Mouse (Mus musculus) ovary, postnatal 14 days (tissue): Measurements from ENCODE around the gene Cox6b2.
"Not testable (repeated sequence)": the region's sequence is repeated elsewhere in the genome, so short reads cannot be mapped to it uniquely, and the experiment has no call there.

Source experiments
- DNase-seq: peaks from one replicate; pipeline ENCODE4 v3.0.0; 2022; ENCODE audit warnings: low spot score

Cox6b2 gene

DNA sequence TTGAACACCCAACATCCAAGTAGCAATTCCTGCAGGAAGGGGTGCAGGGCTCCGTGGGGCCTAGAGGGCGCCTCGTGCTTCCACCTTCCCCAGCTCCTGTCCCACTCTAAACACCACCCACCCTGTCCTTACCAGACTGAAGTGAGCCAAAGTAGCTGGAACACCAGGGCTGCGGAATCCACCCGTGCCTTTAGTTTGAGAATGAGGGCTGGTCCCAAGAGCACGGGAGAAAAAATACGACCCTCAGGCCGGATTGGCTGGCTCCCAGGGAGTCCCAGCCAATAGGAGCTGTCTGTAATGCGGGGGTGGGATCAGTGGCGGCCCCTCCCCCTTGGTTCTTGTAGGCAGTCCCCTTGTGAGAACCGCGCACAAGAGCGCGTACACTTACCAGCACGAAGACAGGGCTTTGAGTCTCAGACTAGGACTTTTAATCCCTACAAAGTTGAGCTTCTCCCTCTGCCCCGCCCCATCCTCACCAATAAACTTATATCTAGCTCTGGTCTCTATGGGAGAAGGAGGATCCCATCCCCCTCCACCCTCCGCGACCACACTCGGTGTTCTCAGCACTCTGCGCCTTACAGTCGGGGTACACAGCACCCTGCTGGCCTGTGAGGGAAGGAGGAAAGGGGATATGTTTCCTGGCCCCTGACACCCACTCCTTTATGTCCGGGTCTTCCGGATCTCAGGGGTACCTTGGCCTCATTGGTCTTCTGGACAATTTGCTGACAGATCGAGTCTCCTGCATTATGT lies at the start of gene Cox6b2:
Gene Cox6b2, minus strand, starts transcription at position 274 of the 750 bp plus-strand sequence.
- DNase-seq = peak; percentile 72

DNA sequence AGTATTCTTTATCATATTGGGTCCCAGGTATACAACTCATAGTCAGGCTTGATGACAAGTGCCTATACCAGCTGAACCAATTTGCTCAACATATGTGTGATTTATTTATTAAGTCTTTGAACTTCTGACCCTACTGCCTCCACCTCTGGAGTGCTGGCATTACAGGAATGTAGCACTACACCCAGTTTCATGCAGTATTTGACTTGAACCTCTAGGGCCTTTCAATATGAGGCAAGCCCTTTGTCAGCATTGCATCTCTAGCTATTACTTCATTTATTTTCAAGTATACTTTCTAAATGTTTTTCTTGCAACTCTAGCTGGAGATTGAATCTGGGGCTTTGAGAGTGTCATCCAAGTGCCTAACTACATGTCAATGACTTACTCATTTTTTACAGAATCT lies 49.4 kb upstream of the Cox6b2 start:
- DNase-seq = no peak

DNA sequence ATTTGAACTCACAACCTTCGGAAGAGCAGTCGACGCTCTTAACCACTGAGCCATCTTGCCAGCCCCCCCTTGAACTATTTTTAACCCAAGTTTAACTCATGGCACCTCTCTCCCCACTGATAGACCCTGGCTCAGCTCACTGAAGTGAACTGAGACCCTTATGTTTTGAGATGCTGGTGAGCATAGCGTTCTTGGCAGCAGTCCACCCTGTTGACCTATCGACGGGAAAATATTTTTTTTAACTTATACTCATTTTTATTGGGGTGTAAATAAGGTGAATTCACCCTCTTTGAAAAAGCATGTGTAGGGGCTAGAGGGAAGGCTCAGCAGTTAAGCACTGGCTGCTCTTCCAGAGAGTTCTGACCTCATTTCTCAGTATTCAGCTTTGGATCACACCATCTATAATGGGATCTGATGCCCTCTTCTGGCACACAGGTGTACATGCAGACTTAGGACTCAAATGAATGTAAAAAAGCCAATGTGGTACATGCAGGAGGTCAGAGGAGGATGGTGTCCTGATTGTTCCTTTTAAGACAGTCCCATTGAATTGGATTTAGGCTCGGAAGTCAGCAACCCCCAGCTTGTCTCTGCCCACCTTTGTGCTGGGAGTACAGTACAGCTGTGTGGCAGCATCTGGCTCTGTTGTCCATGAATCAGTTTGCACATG lies 43.0 kb upstream of the Cox6b2 start:
- DNase-seq = no peak

DNA sequence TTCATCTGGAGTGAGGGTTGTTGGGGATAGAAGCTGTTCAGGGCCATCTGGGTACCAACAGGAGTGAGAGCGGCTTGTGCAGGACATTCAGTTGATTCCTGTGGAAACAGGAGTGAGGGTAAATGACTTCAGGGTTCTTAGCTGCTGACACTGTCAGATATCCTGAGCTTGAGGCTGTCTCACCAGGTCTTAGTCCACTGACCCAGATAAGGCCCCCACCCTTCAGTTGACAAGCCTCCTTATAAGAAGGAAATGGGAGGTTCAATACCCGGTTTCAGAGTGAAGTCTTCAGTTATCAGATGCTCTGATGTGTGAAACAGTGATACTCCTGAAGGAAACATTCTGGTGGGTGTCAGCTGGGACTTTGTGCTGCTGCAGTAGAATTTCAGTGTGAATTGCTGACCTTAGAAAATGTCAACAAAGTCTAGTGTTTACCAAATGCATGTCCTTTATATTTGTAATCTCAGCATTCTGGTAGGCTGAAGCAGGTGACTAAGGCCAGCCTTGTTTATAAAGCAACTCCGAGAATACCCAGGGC lies 41.8 kb upstream of the Cox6b2 start:
- DNase-seq = no peak

DNA sequence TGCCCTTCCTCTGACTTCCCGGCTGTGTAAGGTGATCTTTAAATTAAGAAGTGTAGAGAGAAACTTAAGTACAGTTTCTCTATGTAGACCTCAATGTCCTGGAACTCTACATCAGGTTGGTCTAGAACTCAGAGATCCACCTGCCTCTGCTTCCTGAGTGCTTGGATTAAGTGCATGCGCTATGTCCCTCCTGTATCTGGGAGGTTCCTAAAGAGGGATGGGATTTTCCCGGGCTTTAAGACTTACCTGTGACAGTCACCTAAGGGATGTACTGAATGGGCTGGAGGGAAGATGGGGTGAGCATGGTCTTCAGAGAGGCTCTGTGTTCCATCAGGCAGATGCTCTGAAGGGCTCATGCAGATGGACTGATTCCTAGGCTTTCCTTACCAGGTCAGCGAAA lies 40.8 kb upstream of the Cox6b2 start:
- DNase-seq = no peak

DNA sequence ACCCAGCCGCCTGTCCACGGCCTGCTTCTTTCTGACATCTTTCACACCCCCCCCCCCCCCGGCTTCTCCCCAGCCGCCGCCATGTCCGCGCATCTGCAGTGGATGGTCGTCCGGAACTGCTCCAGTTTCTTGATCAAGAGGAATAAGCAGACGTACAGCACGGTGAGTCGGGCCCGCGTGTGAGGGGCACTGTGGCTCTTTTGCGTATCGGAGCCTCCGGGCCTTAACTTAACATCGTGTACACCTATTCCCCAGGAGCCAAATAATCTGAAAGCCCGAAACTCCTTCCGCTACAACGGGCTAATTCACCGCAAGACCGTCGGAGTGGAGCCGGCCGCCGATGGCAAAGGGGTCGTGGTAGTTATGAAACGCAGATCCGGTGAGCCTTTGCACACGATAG lies 40.4 kb upstream of the Cox6b2 start:
- DNase-seq = not testable (repeated sequence)

DNA sequence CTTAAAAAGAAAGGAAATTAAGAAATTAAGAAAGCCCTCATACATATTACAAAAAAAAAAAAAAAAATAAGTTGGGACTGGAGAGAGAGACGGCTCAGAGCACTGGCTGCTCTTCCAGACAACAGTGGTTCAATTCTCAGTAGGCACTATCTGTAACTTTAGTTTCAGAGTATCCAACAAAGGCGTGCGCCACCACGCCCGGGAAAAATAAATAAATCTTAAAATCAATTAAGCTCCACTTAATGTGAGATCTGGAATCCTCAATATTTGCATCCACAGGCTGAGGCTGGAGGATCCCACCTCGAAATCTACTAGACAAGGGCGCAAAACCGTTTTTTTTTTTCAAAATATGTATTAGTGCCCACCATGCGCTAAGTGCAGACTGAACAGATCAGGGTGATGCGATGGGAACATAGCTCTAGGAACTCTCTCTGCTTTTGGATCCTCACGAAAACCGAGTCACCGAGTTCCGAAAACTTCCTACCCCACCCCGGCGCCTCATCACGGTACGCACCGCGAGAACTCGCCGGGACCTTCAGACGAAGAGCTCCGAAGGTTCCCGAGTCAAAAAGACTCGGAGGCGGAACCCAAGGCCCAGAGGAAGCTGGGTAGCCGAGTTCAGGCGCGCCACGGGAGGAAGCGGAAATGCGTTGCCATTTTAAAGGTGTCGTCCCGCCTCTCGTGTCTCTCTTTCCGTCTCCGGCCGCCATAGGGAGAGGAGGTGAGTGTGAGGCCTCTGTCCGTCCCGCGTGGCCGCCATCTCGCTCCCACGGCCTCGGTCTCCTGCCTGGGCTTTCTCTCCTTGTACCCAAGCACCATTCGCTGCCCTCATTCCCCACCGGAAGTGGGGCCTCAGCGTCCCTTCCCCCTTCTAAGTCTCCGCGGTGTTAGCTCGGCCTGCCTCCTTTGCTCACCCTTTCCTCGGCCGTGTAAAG lies 39.7 kb upstream of the Cox6b2 start, which contains the start of gene Rpl28:
Gene Rpl28, plus strand, starts transcription at position 597 of the 935 bp plus-strand sequence.
- DNase-seq = peak; percentile 91

DNA sequence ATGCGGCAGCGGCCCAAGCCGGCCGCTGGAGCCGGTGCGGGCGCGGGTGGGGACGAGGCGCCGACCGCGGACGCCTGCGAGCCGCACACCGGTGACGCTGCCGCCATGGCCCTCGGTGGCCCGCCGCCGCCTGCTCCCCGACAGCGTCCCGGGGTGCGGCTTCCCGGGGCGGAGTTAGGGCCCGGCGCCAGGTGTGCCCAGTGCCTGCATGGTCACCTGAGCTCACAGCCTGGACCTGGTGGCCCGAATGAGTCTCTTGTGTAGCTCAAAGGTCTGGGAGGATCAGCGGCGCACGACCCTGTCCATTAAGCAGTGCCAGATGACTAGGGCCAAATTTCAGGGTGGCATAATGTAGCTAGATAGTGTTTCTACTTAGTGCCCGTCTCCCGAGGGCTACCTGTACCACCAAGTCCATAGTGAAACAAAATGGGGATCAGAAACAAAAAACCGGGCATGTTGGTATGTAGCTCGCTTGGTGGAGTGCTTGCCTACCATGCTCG lies 36.6 kb upstream of the Cox6b2 start, which contains the start of gene Tmem238:
Gene Tmem238, minus strand, starts transcription at position 221 of the 500 bp plus-strand sequence.
- peak; percentile 48 for DNase-seq

DNA sequence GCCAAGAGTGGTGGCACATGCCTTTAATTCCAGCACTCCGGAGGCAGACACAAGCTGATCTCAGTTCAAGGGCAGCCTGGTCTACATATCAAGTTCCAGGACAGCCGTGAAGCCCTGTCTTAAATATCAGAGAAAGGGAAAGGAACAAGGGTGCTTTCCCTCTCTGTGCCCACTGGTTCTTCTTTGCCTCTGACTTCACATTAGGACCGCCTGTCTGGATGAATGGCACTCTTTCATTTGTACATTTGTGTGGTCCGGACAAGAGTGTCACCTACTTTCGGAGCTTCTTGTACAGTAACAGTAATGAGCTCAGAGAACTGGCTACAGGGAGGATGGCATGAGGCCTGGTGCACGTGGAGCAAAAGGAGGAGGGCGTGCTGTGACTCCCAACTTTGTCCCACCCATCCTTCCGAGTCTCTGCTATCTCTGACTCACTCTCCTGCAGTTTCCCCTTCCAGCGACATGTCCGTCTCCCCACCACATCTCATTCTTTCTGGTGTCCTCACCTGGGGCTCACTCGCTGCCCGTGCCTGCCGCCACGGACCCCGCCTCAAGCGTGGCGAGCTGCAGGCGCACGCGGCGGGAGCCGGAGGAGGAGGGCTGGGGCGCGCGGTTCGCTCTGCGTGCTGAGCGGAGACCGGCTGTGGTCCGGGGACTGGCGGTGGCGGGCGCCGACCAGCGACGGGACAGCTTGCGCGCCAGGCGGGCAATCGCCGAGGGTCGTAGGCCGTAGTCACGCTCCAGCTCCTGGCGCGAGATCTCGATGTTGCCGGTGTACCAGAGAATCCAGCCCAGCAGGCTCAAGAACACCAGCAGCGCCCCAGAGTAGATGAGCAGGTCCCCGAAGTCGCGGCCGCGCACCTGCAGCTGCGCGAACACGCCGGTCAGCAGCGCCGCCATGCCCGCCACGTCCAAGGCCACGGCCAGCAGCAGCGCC lies 35.9 kb upstream of the Cox6b2 start:
- DNase-seq = peak; percentile 46

DNA sequence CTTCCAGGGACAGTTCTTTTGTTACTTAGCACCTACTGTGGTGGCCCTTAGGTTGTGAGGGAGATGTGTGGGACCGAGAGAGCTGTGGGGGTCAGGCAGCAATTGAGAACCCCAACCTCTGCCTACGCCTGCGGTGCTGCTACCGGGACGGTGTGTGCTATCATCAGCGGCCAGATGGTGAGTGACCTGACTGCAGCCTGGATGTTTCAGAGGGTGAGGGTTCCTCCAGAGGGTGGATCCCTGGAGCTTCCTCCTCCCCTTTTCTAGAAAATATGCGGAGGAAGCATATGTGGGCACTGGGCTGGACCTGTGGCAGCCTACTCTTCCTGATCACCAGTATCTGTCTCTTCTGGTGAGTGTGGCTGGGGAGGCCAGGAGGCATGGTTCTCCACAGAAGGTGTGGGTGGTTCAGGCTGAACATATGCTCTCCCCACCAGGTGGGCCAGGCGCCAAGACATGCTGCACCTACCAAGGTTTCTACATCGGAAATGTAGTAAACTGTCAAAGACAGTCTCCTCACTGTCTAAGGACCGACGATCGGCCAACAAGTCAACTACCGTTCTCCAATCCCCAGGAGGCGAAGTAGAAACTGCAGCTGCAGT lies 30.9 kb upstream of the Cox6b2 start:
- no peak for DNase-seq

DNA sequence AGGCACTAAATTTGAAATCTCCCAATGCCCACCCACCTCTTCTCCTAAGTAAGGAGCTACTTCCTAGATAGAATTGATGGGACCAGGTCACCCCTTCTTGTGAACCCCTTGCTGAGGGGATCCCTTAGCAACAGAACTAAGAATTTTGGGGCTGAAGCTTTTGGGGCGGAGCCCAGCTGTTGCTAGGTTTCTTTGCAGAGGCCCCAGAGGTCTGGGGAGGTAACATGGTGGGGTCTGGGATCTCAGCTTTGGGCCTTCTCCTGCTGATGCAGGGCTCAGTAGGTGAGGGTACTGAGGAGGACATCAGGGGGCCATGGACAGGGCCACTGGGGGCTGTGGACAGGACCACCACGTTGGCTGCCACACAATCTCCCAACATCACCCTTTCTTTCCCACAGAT lies 29.9 kb upstream of the Cox6b2 start, which contains the start of the genes Il11 and Tmem190:
Gene Il11, minus strand, starts transcription at position 101 of the 400 bp plus-strand sequence.
Gene Tmem190, plus strand, starts transcription at position 179 of the 400 bp plus-strand sequence.
- no peak for DNase-seq

DNA sequence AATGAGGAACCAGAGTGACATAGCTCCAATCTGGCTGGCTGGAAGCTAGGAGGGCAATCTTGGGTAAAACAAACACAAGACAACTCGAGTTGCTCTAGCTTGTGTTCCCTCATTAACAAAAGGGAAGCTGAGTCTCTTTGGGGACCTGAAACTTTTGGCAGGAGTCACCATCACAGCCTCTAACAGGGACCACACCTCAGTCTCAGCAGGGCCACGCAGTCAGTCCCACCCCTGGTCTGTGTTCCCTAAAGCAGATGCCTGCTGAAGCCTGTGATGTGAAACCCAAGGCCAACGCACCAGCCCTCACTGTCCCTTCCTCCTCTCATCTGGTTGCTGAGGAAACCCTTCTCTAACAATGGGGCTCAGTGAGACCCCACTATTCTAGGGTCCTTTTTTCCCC lies 29.2 kb upstream of the Cox6b2 start:
- no peak for DNase-seq

DNA sequence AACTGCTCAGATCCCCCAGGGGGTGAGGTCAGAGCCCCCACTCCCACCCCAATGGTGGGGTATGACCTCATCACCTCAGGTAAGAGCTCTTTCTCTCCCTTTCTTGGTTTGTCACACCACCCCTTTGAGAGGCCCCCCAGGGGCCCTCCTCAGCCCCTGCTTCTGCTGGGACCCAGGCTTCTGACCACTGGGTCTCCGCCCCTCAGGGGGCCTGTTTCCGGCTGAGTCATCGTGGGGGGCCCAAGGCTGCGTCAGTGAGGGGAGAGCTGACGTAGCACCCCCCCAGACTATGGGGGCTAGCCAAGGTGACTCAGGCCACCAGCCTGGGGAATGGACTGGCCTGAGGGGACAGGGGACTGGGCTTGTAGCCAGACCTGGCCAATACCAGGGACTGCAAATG lies 27.0 kb upstream of the Cox6b2 start:
- no peak for DNase-seq

DNA sequence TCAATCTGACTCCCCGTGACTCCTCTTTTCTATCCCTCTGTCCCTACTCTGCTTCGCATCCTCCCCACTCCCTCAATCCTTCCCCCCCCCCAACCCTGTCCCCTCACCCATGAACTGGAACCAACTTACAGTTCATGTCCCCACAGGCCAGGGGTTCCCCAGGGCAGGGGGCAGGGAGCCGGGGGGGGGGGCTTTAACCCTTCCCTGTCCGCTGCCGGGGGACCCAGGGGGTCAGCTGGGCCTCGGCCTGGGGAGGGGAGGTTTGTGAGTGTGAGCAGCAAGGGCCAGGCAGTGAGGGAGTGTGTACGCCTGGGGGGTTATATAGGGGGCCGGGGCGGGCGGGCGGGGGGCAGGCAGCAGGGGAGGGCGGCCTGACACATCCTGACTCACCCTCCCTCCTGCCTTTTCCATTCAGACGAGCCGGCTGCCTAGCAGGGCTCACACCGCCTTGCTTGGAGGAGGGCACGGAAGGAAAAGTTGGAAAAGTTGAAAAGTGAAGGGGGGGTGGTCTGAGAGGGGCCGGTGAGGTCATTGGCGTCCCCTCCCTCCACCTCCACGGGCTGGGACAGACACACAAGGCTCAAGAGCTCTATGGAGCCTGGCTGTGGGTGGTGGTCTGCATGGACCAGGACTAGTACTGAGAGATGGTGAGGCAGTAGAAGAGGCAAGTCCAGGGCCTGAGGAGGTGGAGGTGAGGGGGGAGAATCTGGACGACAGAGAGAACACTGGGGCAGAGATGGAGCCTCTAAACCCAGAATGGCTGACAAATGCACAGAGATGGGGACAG lies 25.1 kb upstream of the Cox6b2 start:
- DNase-seq = no peak

DNA sequence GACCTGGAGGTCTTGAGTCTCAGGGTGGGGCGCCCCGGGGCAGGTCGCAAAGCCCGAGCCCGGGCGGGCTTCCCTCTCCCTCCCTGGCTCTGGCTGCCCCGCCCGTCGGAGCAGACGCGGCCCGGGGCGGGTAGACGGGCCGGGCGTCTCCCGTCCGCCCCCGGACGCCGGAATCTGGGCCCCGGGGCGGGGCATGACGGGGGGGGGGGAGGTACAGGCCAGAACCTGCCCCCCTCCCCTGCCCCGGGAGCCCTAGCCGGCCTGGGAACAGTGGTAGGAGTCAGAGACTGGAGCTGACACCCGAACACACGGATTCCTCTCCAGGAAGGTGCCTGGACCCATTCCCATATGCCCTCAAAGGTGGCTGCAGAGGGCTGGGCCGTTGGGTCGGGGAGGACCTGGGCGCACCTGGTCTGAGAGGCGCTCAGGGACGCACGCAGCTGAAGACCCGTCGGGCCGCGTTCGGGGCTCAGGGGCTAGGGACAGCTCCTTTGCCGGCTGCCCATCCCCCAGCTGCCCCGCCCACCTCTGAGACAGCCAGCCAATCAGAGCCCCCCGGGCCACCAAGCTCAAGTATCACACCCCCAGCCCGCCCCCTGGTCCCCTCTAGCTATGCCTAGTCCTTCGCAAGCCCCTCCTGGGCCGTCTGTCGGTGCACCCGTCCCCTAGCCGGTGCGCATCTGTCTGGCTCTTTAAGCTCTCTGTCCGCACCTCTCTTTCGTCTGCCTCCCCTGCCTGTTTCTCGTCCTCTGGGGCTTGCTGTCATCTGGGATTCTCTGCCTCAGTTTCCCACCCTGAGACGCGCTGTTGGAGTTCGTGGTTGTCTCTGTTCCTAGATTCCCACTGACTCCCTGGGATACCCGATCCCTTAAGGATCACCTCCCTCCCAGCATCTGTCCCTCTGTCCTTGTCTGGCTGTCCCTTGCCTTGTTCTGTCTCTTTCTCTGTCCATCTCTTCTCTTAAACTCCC lies 24.3 kb upstream of the Cox6b2 start:
- peak; percentile 43 for DNase-seq

DNA sequence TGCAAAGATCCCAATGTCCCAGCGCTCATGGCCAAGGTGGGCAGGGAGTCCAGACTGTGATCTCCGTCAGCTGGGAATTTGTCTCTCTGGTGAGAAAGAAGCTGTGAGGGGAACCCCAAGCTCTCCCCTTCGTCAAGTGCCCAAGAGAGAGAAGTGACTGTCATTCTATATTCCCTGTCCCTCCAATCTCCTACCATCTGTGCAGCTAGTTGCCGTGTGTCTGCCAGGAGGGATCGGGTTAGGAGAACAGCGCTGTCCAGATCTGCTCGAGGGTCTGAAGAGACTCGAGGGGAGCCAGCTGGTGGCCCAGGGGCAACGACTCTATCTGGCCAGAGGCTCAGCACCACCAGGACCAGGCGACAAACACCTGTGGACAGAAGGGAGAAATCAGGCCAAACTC lies 23.2 kb upstream of the Cox6b2 start:
- DNase-seq = no peak

DNA sequence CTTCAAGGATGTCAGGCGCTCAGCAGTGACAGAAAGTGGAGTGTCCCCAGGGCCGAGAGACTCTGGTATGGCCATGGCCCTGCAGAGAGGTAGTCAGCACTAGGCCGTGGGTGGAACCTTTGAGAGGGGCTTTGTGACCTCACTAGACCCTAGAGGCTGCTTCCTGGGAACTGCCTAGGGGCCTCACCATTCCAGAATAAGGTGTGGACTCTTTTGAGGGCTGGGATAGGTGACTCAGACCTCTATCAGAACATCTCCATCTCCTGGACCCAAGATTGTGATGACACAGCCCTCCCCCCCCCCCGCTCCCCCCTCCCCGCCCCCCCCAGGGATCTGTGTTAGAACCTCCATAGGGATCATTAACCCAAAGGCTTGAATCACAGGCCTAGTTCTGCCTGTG lies 18.3 kb upstream of the Cox6b2 start, which contains the start of gene Fam71e2:
Gene Fam71e2, minus strand, starts transcription at position 101 of the 400 bp plus-strand sequence.
- no peak for DNase-seq
